Mouse (Mus musculus): ENCODE measurements around the gene Nfic. TPM values are rescaled to one million over a fixed set of nuclear protein-coding genes. Genes with fewer than 3 reads are reported as not detected.
A peak's percentile ranks its signal among the peaks of the same experiment; 100 is the strongest.

Nfic gene
- polyA plus RNA-seq, 1 experiment from 2014 or later: 21.4 TPM

GRCm38 (mm10) chr10:81496969-81497368, 41.5 kb upstream of the Nfic start:
- 28% methylated on average over 4 of the region's 4 CpGs for WGBS
- Histone ChIP-seq H3K4me2 (peak overlapping the region; percentile 78), H3K4me1 (replicated peaks; ENCODE audit: control insufficient read depth, insufficient read depth, low read length) (peaks cover 44% of the 10 kb centered on the region), H3K4me3 (ENCODE audit: low read depth, low read length) (peak overlapping the region; percentile 92), H3K9ac (ENCODE audit: low read depth, low read length) (peak overlapping the region; percentile 64), H3K9me3 (ENCODE audit: control insufficient read depth, low read length) (no peaks in the 10 kb centered on the region), H3K36me3 (ENCODE audit: control insufficient read depth, insufficient read depth, low read length) (peaks cover 10% of the 10 kb centered on the region), H3K27ac (ENCODE audit: low read depth, low read length) (peak overlapping the region; percentile 62), H3K27me3 (replicated peaks; ENCODE audit: control insufficient read depth, insufficient read depth, low read length) (no peaks in the 10 kb centered on the region)
- no peak for ATAC-seq (replicated peaks; ENCODE audit: low FRiP score)
- DNase-seq (ENCODE audit: low spot score): no peak

GRCm38 (mm10) chr10:81496264-81496901, 40.9 kb upstream of the Nfic start, which contains the start of gene Ncln:
Gene Ncln, minus strand, starts transcription at chr10:81496392.
- Histone ChIP-seq H3K9ac (ENCODE audit: low read depth, low read length) (peak within 1 kb of the TSS; percentile 95), H3K4me1 (replicated peaks; ENCODE audit: control insufficient read depth, insufficient read depth, low read length) (peaks cover 44% of the 10 kb centered on the region), H3K36me3 (ENCODE audit: control insufficient read depth, insufficient read depth, low read length) (peaks cover 14% of the 10 kb centered on the region), H3K27me3 (replicated peaks; ENCODE audit: control insufficient read depth, insufficient read depth, low read length) (no peaks in the 10 kb centered on the region), H3K4me2 (peak within 1 kb of the TSS; percentile 78), H3K4me3 (ENCODE audit: low read depth, low read length) (peak within 1 kb of the TSS; percentile 92), H3K9me3 (ENCODE audit: control insufficient read depth, low read length) (no peaks in the 10 kb centered on the region), H3K27ac (ENCODE audit: low read depth, low read length) (peak within 1 kb of the TSS; percentile 74)
- ATAC-seq (replicated peaks; ENCODE audit: low FRiP score): peak; percentile 94
- peak; percentile 98 for DNase-seq (ENCODE audit: low spot score)
- WGBS: under 1% methylated on average over 45 of the region's 45 CpGs

DNA sequence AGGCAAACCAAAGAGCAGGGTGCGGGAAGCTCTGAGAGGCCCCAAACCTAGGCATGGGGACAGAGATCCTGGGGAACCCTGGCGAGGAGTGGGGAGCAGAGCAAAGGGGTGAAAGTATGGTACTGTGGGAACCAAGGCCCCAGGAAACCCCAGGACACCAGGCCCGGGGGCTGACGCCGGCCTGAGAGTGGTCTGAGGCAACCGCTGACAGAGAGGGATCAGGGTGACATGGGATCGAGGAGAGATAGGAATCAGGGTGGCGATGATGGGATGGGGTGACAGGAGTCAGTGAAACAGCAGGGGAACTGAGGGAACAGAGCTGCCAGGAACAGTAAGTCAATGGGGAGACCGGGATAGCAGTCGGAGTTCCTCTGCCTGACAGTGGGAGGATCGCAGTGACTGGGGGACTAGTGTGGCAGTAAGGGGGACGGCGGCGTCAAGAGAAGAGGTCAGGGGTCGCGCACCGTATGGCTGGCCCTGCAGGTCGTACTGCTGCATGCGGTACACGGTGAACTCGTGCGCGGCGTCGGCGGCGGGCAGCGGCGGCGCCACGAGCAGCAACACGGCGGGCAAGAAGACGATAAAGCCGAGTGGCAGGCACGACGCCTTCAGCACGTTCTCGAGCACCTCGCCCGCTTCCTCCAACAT, 40.3 kb upstream of the Nfic start:
- Histone ChIP-seq H3K27ac (ENCODE audit: low read depth, low read length) (peak overlapping the region; percentile 74), H3K4me1 (replicated peaks; ENCODE audit: control insufficient read depth, insufficient read depth, low read length) (peaks cover 44% of the 10 kb centered on the region), H3K4me2 (peak overlapping the region; percentile 78), H3K4me3 (ENCODE audit: low read depth, low read length) (peak overlapping the region; percentile 92), H3K36me3 (ENCODE audit: control insufficient read depth, insufficient read depth, low read length) (peaks cover 19% of the 10 kb centered on the region), H3K9ac (ENCODE audit: low read depth, low read length) (peak overlapping the region; percentile 95), H3K9me3 (ENCODE audit: control insufficient read depth, low read length) (no peaks in the 10 kb centered on the region), H3K27me3 (replicated peaks; ENCODE audit: control insufficient read depth, insufficient read depth, low read length) (no peaks in the 10 kb centered on the region)
- DNase-seq (ENCODE audit: low spot score): no peak
- under 1% methylated on average over 41 of the region's 41 CpGs for WGBS
- ATAC-seq (replicated peaks; ENCODE audit: low FRiP score): peak; percentile 11

GRCm38 (mm10) chr10:81495151-81495550, 39.7 kb upstream of the Nfic start:
- H3K4me1 ChIP-seq (replicated peaks; ENCODE audit: control insufficient read depth, insufficient read depth, low read length): peaks cover 44% of the 10 kb centered on the region
- peak overlapping the region; percentile 74; the same call in 1 of the 2 replicates for H3K27ac ChIP-seq (ENCODE audit: low read depth, low read length)
- H3K4me2 ChIP-seq: peak overlapping the region; percentile 78

DNA sequence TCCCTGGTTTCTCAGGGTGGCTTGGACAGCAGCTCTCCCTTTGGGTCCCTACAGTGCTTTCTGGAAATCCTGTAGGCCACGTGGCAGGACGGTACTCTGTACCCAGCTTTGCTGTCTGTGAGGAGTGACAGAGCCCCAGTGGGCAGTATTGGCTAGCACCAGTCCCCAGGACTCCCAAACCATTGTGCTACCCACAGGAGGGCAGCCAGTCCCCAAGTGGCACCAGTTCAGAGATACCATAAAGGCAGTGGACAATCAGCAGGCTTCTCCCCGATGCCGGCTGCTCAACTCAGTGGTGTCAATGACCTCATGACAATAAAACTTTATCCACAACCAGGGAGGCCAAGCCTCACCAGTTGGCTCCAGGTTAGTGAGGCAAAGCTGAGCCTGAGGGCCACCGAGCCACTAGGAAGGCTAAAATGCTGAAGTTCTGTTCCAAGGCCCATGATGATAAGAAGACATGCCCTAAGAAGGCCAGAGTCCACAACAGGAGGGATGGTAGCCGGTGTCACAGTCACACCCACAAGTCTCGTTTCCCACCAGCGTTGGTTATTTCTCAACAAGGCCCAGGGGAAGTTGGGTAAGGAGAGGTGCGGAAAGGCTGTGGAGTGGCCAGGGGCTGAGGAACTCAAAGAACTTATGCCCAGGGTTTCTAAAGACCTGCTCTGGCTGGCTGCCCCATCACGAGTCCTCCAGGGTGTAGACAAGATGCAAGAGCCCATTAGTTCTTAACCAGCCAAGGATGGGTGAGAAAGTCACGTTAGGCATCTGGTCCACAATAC, 39.0 kb upstream of the Nfic start:
- peak overlapping the region; percentile 95 for H3K9ac ChIP-seq (ENCODE audit: low read depth, low read length)
- H3K27ac ChIP-seq (ENCODE audit: low read depth, low read length): no peak overlapping the region
- 75% methylated on average over 11 of the region's 11 CpGs for WGBS
- peak overlapping the region; percentile 78 for H3K4me2 ChIP-seq
- peak overlapping the region; percentile 92 for H3K4me3 ChIP-seq (ENCODE audit: low read depth, low read length)
- H3K27me3 ChIP-seq (replicated peaks; ENCODE audit: control insufficient read depth, insufficient read depth, low read length): no peaks in the 10 kb centered on the region
- peaks cover 42% of the 10 kb centered on the region for H3K4me1 ChIP-seq (replicated peaks; ENCODE audit: control insufficient read depth, insufficient read depth, low read length)
- ATAC-seq (replicated peaks; ENCODE audit: low FRiP score) (no peak), DNase-seq (ENCODE audit: low spot score) (no peak)
- peaks cover 30% of the 10 kb centered on the region for H3K36me3 ChIP-seq (ENCODE audit: control insufficient read depth, insufficient read depth, low read length)
- no peaks in the 10 kb centered on the region for H3K9me3 ChIP-seq (ENCODE audit: control insufficient read depth, low read length)

More at GRCm38 (mm10) chr10:81495151-81495550, 39.7 kb upstream of the Nfic start:
- Histone ChIP-seq H3K4me3 (ENCODE audit: low read depth, low read length) (peak overlapping the region; percentile 92), H3K9me3 (ENCODE audit: control insufficient read depth, low read length) (no peaks in the 10 kb centered on the region), H3K36me3 (ENCODE audit: control insufficient read depth, insufficient read depth, low read length) (peaks cover 25% of the 10 kb centered on the region), H3K27me3 (replicated peaks; ENCODE audit: control insufficient read depth, insufficient read depth, low read length) (no peaks in the 10 kb centered on the region), H3K9ac (ENCODE audit: low read depth, low read length) (peak overlapping the region; percentile 95)
- DNase-seq (ENCODE audit: low spot score) (no peak), ATAC-seq (replicated peaks; ENCODE audit: low FRiP score) (no peak)
- WGBS: 62% methylated on average over 6 of the region's 6 CpGs

- WGBS: 83% methylated on average over 8 of the region's 8 CpGs
- Histone ChIP-seq H3K9ac (ENCODE audit: low read depth, low read length) (no peak overlapping the region), H3K4me3 (ENCODE audit: low read depth, low read length) (peak overlapping the region; percentile 18), H3K4me2 (no peak overlapping the region), H3K36me3 (ENCODE audit: control insufficient read depth, insufficient read depth, low read length) (peaks cover 34% of the 10 kb centered on the region), H3K9me3 (ENCODE audit: control insufficient read depth, low read length) (no peaks in the 10 kb centered on the region), H3K27me3 (replicated peaks; ENCODE audit: control insufficient read depth, insufficient read depth, low read length) (no peaks in the 10 kb centered on the region), H3K4me1 (replicated peaks; ENCODE audit: control insufficient read depth, insufficient read depth, low read length) (peaks cover 36% of the 10 kb centered on the region), H3K27ac (ENCODE audit: low read depth, low read length) (no peak overlapping the region)
- no peak for DNase-seq (ENCODE audit: low spot score)
- ATAC-seq (replicated peaks; ENCODE audit: low FRiP score): no peak
Observed at GRCm38 (mm10) chr10:81493601-81494220, 38.3 kb upstream of the Nfic start.

DNA sequence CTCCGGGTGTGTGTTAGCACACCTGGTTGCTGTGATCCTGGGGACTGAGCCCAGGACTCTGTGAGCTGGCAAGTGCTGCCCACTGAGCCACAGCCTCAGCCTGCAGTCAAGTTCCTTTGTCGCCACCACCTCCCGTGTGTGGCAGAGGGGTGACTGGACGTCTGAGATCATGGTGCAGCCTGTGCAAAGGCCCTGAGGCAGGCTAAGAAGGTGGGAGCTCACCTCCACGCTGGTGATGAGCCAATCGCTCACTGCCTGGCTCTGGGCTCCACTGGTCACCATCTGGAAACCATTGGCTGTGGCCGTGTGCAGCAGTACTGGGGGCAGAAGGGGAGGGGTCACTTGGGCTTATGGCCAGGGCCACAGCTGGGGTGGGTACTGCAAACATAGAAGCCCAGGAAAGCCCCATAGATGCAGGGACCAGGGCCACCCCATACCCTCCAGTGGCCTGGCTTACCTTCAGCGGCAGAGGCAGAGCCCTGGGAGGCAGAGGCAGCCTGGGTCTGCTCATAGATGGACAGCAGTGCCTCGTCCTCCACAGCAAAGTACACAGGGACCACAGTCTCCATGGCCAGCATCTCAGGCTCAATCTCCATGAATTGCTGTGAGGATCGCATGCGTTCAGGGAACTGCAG, 37.3 kb upstream of the Nfic start:
- H3K4me2 ChIP-seq: no peak overlapping the region
- H3K27ac ChIP-seq (ENCODE audit: low read depth, low read length): no peak overlapping the region
- H3K4me3 ChIP-seq (ENCODE audit: low read depth, low read length): no peak overlapping the region; the same call in 1 of the 2 replicates
- H3K9ac ChIP-seq (ENCODE audit: low read depth, low read length): no peak overlapping the region
- H3K36me3 ChIP-seq (ENCODE audit: control insufficient read depth, insufficient read depth, low read length): peaks cover 42% of the 10 kb centered on the region
- no peak for ATAC-seq (replicated peaks; ENCODE audit: low FRiP score)
- WGBS: 89% methylated on average over 11 of the region's 11 CpGs
- H3K4me1 ChIP-seq (replicated peaks; ENCODE audit: control insufficient read depth, insufficient read depth, low read length): peaks cover 26% of the 10 kb centered on the region
- no peaks in the 10 kb centered on the region for H3K9me3 ChIP-seq (ENCODE audit: control insufficient read depth, low read length)
- no peaks in the 10 kb centered on the region for H3K27me3 ChIP-seq (replicated peaks; ENCODE audit: control insufficient read depth, insufficient read depth, low read length)
- DNase-seq (ENCODE audit: low spot score): no peak

DNA sequence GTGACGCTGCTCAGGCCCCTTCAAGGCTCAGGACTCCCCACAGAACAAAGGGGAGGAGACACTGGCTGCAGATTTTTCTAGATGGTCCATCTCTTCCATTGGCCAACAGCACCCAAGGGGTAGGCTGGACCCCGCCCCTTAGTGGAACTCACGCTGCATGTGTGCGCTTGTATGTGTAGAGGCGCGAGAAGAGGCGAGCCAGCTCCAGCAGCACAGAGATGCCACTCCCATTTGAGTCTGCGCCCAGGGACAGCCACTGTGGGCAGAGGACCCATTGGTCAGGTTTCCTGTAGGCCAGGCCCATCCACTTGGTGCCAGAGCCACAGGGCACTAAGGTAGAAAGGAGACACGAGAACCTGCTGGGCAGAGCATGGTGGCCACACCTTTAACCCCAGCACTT, 35.6 kb upstream of the Nfic start:
- Histone ChIP-seq H3K4me2 (no peak overlapping the region), H3K36me3 (ENCODE audit: control insufficient read depth, insufficient read depth, low read length) (peaks cover 54% of the 10 kb centered on the region), H3K9me3 (ENCODE audit: control insufficient read depth, low read length) (no peaks in the 10 kb centered on the region), H3K27me3 (replicated peaks; ENCODE audit: control insufficient read depth, insufficient read depth, low read length) (no peaks in the 10 kb centered on the region), H3K4me1 (replicated peaks; ENCODE audit: control insufficient read depth, insufficient read depth, low read length) (peaks cover 15% of the 10 kb centered on the region), H3K4me3 (ENCODE audit: low read depth, low read length) (no peak overlapping the region), H3K27ac (ENCODE audit: low read depth, low read length) (no peak overlapping the region), H3K9ac (ENCODE audit: low read depth, low read length) (no peak overlapping the region)
- no peak for DNase-seq (ENCODE audit: low spot score)
- ATAC-seq (replicated peaks; ENCODE audit: low FRiP score): no peak
- WGBS: 91% methylated on average over 9 of the region's 9 CpGs
